Mouse (Mus musculus) ovary, postnatal 10 days (tissue): ENCODE data around the gene Cttnbp2.

Source experiments
- DNase-seq: peaks from one replicate; pipeline ENCODE4 v3.0.0; 2022; ENCODE audit warnings: low spot score

Cttnbp2 gene

GRCm38 (mm10) chr6:18467777-18468176 is 46.9 kb downstream of the Cttnbp2 start:
- no peak for DNase-seq

DNA sequence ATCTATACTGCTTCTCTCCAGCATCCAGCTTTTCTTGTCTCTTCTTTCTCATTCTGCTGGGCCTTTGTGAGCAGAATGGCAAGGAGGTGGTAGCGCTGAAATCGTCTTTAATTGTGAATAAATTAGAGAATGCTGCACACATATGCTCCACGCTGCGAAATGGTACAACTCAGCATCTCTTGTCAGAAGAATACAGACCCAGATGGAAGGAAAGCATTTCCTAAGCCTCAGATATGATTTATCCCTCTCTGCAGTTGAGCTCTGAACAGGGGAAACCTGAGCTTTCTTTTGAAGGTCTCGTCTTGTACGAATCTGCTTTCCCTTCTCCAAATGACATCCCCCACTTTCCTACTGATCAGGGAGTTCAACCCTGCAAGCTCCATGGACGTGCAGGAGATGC is 48.4 kb downstream of the Cttnbp2 start:
- no peak for DNase-seq

GRCm38 (mm10) chr6:18465626-18466025 is 49.0 kb downstream of the Cttnbp2 start:
- no peak for DNase-seq

- DNase-seq = no peak
These were observed 55.0 kb downstream of the Cttnbp2 start for GRCm38 (mm10) chr6:18459657-18460056.

DNA sequence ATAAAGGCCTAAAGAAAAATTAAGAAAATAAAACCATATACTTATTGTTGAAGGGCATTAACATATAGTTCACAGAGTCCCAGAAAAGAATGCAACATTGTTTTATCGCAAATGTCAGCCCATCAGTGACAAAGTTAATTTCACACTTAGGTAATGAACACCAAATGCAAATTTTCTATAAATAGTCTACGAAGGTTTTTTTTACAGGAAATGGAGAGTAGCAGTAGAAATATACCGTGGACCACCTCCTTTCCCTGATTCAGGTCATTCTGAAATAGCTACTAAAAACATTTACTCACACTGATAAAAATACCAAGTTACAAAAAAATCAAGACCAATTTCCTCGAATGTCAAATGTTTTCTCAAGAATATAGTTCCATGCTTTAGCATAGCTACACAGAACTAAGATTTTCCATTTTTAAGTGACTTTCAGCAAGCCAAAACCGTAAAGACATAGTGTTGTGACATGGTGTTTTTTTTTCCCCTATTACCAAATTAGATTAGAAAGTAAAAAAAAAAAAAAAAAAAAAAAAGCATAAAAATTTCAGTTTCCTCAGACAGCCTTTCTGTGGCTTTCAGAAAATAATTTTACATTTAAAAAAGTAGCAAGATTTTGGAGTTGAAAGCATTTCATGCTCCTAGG is 64.0 kb downstream of the Cttnbp2 start:
- DNase-seq = no peak

DNA sequence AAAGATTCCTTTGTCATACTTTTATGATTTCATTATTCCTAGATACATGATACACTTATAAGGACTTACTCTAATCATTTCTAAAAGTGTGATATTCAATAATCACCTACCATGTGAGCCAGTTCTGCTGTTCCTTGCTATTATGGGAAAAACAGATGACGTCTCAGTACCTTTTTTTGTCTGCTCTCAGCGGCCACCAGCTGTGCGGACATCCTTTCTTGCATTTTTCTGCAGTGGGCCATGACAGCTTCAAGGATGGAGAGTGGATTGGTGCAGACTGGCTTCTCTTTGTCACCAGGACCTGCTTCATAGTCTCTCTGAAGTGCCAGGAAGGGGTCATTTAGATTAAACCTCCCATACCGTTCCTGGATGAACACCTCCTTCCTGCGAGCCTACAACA is 66.6 kb downstream of the Cttnbp2 start:
- no peak for DNase-seq

DNA sequence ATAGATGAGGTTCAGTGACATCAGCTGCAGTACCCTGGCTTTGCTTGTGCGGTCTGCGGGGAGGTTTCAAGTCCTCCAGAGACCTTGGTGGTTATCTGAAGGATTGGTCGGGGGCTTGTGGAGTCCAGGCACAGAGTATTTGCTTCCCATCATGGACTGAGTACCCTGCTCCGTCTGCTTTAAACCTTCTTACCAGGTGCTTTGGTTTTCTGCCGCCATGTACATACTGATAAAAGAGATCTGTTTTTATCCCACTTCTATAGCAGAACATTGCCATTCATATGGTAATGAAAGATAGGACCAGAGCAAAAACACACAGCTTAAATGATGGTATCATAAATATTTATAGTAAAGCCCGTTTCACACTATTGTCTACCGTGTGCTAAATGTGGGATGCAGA is 67.7 kb downstream of the Cttnbp2 start:
- no peak for DNase-seq

DNA sequence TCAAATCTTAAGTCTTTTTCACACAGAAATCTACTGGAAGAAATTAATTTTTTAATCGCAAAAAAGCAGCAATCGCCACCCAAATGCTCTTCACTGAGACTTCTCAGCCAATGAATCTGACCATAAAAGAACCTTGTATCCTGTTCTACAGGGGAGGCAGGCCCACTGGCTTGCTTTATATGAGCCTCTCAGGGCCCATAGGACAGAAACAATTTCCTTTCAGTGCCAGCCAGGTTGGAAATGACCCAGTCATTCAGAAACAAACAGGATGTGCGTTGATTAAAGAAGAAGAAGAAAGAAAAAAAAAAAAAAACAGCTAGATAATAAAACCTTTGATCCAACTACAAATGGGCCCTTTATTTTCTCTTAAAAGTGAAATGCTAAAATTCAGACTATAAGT is 68.3 kb downstream of the Cttnbp2 start:
- DNase-seq = no peak

GRCm38 (mm10) chr6:18445747-18446146 is 68.9 kb downstream of the Cttnbp2 start:
- no peak for DNase-seq

GRCm38 (mm10) chr6:18442303-18442702 is 72.3 kb downstream of the Cttnbp2 start:
- no peak for DNase-seq

- DNase-seq = no peak
These were observed 73.6 kb downstream of the Cttnbp2 start for GRCm38 (mm10) chr6:18440918-18441532.

DNA sequence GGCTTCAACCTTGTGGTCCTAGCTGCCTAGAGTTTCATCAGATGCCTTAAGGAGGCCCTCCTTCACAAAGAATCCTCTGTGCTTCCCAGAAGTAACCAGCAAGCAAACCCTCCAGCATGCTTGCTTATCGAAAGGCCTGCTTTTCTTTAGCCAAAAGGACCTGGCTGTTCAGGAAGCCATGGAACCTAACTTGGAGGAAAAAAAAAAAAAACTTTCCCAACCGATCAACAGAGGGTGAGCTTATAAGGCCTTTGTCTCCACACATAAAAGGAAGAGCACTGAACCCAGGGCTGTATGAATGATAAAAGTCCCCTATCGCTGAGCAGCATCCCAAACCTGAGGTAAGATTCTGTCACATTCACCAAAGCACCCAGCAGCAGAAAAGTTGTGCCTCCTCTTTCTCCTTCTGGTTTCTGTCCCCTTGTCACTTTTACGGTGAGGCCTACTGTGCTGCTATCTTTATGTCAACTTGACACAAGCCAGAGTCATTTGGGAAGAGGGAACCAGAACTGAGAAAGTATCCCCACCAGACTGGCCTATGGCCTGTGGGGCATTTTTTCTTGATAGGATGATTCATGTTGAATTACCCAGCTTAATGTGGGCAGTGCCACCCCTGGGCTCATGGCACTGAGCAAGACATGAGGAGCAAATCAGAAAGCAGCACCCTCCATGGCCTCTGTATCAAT is 78.4 kb downstream of the Cttnbp2 start:
- DNase-seq = no peak

DNA sequence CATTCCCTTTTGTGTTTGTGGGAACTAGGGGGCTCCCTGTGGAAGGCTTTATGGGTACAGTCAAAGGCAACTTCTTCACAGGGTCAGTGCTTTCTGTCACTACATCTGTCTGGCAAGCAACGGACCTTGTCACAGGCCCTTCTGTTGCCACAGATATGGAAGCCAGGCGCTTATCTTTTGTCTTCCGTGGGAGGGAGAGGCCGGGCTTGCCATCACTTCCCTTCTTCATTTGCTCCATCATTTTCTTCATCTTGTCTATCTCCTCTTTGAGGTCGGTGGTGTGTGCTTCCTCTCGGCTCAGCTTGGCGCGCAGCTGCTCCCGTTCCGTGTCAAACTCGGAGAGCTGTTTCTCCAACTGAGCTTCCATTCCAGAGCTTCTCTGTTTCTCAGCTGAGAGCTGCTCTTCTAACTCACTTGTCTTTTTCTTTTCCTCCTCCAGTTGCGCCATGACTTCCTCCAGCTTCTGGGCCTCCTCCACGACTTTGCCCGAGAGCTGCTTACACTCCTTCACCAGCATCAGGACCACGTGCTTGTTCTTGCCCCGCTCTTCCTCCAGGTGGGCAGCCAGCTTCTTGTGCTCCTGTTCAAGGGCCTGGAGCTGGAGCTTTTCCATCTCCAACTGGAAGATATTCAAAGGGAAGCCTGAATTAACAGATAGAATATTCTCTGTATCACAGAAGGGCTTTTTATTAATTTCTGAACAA is 79.7 kb downstream of the Cttnbp2 start:
- DNase-seq = no peak

GRCm38 (mm10) chr6:18434355-18434754 is 80.3 kb downstream of the Cttnbp2 start:
- no peak for DNase-seq

DNA sequence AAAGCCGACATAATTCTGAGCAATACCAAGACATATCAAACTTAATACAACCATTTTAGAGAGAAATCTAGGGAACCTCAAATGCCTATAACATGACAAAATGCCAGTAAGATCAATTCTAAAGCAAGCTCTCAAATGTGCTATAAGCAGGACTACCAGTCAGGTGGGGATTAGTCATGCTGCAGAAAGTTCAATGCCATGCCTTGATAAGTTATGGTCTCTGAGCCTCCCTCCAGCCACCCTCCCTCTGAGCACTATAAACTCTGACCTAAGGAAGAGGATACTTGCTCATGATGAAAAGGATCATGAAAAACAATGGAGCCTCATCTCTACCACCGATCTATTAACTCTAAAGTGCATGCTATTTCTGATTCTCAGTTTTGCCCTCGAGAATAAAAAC is 82.3 kb downstream of the Cttnbp2 start:
- DNase-seq = no peak

- DNase-seq = no peak
These were observed 82.8 kb downstream of the Cttnbp2 start for GRCm38 (mm10) chr6:18431891-18432290.

- no peak for DNase-seq
These were observed 84.6 kb downstream of the Cttnbp2 start for GRCm38 (mm10) chr6:18430062-18430461.

DNA sequence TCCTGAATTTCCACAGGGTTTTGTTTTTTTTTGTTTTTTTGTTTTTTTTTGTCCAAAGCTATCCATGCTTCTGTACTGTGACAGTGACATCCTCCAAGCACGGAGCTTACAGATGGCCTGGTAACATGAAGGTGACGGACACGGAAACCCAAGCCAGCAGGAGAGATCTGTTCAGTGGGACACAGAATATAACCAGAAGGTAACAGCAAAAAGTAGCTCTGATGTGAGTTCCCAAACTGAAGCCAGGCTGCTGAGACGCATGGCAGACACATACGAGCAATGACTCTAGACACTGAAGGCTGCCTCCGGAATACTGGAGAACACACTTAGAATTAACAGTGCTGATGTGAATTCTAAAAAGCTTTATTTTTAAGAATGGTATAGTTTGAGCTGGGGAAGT is 89.8 kb downstream of the Cttnbp2 start:
- no peak for DNase-seq

DNA sequence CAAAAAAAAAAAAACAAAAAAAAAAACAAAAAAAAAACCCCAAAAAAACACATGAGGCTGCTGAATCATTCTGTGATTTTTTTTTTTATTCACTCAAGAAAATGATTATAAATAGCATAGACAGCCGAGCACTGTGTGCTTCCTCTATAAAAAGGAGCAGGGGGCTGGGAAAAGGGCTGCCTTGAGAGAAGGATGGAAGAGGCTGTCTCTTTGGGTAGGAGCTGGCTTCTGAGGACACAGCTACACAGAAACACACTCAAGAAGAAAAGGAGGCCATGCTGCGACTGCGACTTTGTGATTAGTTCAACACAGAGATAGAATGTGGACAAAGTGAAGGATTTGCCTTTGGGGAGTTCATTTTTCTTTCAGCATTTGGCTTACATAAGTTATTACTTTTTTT is 90.3 kb downstream of the Cttnbp2 start:
- DNase-seq = no peak

GRCm38 (mm10) chr6:18423112-18423511 is 91.5 kb downstream of the Cttnbp2 start:
- DNase-seq = no peak

- DNase-seq = no peak
These were observed 93.1 kb downstream of the Cttnbp2 start for GRCm38 (mm10) chr6:18421561-18421960.

GRCm38 (mm10) chr6:18420660-18421059 is 94.0 kb downstream of the Cttnbp2 start:
- no peak for DNase-seq

DNA sequence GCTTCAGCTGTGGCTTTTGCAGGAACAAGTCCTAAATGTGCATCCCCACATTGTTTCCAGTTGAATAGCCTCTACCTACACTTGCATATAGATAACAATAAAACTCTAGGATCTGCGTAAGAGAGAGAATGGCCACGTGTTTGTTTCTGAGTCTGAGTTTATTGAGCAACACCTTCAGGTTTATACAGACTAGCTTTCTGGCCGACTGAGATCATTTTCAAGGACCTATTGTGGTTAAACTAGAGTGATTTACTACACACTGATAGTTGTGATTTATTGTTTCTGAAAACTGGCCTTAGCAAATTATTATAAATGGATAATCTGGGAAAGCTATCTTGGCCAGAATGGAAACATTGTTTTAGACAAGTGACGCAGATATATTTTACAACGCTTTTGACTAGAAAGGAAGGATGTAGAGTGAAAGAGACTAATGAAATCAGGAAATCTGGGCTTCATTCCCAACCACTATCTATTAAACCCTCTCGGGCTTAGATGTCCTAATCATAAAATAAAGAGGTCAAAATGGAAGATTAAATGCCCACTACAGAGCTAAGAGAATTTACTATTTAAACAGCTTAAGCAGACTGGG is 96.7 kb downstream of the Cttnbp2 start:
- DNase-seq = no peak
